Mouse (Mus musculus) gastrocnemius, adult 2 months (tissue): ENCODE results near the gene Spata32. TPM values are rescaled to one million over a fixed set of nuclear protein-coding genes. Genes with fewer than 3 reads are reported as not detected.

ENCODE experiments used
- DNase-seq: peaks from one replicate; pipeline ENCODE4 v3.0.0; 2022
- H3K27ac ChIP-seq: fragments of 200-600 bp; 2 replicates; pipeline ENCODE4 v1.8.1; 2022; ENCODE audit warnings: mild to moderate bottlenecking
- H3K4me3 ChIP-seq: fragments of 200-600 bp; 2 replicates; pipeline ENCODE4 v1.8.1; 2022; ENCODE audit warnings: mild to moderate bottlenecking, moderate library complexity
- CTCF ChIP-seq: fragments of 200-600 bp; IDR thresholded peaks from 2 replicates; pipeline ENCODE4 v1.8.1; 2022; ENCODE audit warnings: antibody characterized with exemption, mild to moderate bottlenecking, moderate library complexity
- intact Hi-C: fragments of 180-260 bp; cut with DNase I; formaldehyde crosslinking; loops from one replicate; pipeline ENCODE4 v1.15.1; 2025
- long read RNA-seq, 2 experiments: library from polyadenylated mRNA; stranded (forward); transcript quantifications; one replicate each; pipeline ENCODE4 v2.0.0; 2021
- total RNA-seq, 2 experiments: library from RNA; stranded (reverse); gene quantifications; 2 replicates each; pipeline ENCODE4 v1.2.3; 2021

Spata32 gene
- not detected for total RNA-seq
- long read RNA-seq, experiment 1: 0 reads
- long read RNA-seq, experiment 2: 0 reads

GRCm38 (mm10) chr11:103217790-103218516 lies at the start of gene Spata32:
Gene Spata32, minus strand, starts transcription at chr11:103218432.
- DNase-seq: peak; percentile 78
- H3K4me3 ChIP-seq: peak within 1 kb of the TSS; percentile 79
- peak within 1 kb of the TSS; percentile 38; the same call in 1 of the 2 replicates for H3K27ac ChIP-seq
- TF ChIP-seq CTCF: no peak
- intact Hi-C loops: no loop called here

DNA sequence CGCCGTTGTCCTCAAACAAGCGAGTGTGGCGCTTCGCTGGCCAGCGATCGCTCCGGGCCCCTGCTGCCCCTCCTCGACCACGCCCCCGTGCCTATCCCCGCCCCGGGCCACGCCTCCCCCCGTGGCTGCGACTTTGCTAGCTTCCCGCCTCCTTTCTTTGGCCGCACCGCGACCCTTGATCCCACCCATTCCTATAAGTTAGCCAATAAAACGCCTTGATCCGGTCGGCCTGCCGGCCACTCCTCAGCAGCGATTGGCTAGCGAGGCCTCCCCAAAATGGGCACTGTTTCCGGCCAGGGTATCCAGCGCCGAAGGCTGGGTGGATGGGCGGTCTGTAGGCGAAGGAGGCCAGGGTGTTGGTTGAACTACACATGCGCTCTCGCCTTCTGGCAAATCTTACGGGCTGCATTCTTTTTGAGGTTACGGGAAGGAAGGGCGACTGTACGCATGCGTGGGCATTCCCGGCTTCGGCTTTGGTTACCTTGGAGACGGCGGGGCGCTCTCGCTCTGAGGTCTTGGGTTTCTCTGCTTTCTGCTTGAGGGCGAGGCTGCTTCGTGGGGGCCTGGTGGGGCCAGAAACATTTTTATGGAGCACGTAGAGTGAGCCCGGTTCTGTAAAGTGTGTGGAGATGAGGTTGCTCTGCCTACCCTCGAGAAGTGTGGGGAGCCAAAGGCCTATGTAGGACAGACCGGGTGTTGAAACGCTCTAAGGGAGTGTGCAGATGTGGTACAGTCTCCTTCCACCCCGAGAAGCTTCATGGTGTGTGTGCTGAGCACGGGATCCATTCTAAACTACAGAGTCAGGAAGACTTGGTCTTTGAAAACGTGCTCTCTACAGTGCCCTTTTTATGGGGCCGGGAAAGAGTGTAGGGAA lies 49.4 kb upstream of the Spata32 start, which contains the start of gene Map3k14:
Map3k14 (minus strand) TSS at position 127 of the 874 bp plus-strand sequence.
- peak within 1 kb of the TSS; percentile 98 for H3K27ac ChIP-seq
- no peak for TF ChIP-seq CTCF
- DNase-seq: peak; percentile 100
- H3K4me3 ChIP-seq: peak within 1 kb of the TSS; percentile 78
- intact Hi-C loops: loop anchor here (2.0 to 5.0 kb wide), 2 partner anchors 21 to 35 kb away; no protein-coding TSS in a partner anchor

DNA sequence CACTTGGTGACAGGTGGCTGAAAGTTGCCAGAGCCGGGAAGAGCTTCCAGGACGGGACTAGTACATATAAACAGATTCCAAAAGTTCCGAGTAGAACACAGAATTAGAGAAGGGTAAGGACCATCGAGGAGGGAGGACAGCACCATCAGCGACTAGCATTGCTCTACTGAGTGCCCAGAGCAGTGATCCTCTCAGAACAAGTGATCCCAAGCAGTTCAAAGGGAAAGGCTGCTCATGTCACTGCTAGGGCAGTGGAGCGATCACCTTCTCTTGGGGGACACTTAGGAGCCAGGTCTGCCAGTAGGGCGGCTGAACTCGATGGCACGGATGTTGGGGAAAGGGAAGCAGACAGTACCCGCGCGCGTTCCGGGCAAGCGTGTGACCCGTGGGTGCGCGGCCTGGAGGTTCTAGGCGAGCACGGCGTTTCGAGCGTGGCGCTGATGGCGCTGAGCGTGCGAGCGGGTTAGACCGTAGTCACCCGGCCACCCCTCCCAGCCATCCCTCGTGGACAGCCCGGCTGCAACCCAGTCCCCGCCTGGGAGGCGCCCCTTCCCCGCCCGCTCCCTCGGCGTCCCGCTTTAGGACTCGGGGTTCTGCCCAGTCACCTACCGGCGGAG lies 48.6 kb upstream of the Spata32 start:
- intact Hi-C loops: loop anchor here (5.0 kb wide), 1 partner anchor 35 kb away; no protein-coding TSS in a partner anchor
- DNase-seq: no peak
- Histone ChIP-seq H3K4me3 (peak overlapping the region; percentile 78), H3K27ac (peak overlapping the region; percentile 98)
- TF ChIP-seq CTCF: no peak; the same call in 1 of the 2 replicates

DNA sequence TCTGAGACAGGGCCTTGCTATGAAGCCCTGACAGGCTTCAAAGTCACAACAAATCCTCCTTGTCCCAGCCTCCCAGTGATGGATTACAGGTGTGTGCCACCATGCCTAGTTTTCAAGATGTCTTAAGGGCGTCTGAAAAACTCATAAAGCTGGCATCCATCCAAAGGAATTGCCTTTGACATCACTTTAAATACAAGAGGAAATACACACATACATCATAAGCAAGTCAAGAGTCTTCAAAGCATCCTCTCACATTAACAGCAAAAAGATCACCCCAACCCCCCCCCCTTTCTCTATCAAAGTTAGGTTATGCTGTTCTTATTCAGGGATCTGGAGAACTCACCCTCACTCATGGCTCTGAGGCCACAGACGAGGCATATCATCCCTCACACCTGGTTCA lies 47.6 kb upstream of the Spata32 start:
- no peak for DNase-seq
- TF ChIP-seq CTCF: no peak
- Histone ChIP-seq H3K4me3 (peak overlapping the region; percentile 78), H3K27ac (peak overlapping the region; percentile 98; the same call in 1 of the 2 replicates)
- intact Hi-C loops: loop anchor here (5.0 kb wide), 1 partner anchor 34 kb away; no protein-coding TSS in a partner anchor

DNA sequence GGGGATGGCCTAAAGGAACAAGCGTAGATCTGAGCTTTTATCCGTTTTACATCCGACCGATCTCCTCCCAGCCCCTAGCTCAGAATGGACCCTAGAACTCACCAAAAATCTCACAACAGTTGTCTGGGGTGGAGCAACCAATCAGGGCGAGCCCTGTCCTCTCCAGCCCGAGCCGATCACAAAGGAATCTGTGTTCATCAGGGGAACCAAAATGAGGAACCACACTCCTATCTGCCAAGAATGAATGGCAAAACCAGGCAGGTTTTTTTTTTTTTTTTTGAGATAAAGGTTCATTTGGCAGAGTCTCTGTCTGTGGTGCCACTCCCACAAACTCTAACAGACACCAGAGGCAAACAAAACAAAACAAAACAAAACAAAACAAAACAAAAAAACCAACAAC lies 47.0 kb upstream of the Spata32 start:
- intact Hi-C loops: loop anchor here (5.0 kb wide), 1 partner anchor 33 kb away; no protein-coding TSS in a partner anchor
- no peak for DNase-seq
- no peak for TF ChIP-seq CTCF
- Histone ChIP-seq H3K27ac (peak overlapping the region; percentile 87), H3K4me3 (peak overlapping the region; percentile 78; the same call in 1 of the 2 replicates)

DNA sequence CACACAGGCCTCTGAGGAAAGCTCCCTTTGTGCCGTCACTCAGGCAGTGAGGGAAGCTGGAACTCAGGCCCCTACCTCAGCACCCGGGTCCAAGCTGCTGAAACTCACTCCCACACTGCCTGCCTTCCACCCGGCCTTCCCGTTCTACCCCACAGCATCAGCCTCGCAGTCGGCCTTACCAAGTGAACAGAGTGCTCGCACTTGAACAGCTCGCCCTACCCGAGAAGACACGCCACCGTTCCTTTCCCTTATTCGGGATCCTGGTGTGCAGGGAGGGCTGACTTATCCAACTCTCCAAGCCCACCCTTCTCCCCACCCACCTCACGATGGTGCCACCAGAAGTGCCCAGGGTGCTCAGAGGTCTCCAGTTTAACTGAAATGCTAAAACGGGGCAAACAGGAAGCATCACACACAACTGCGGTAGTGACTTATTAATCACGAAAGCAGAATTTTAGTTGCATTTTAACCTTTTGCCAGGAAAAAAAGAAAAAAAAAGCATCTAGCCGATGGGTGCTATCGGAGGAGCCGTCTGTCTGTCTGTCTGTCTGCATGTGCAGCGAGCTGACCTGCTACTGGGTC lies 46.3 kb upstream of the Spata32 start:
- Histone ChIP-seq H3K27ac (peak overlapping the region; percentile 87), H3K4me3 (peak overlapping the region; percentile 78)
- intact Hi-C loops: loop anchor here (5.0 kb wide), 1 partner anchor 32 kb away; no protein-coding TSS in a partner anchor
- no peak for TF ChIP-seq CTCF
- no peak for DNase-seq

DNA sequence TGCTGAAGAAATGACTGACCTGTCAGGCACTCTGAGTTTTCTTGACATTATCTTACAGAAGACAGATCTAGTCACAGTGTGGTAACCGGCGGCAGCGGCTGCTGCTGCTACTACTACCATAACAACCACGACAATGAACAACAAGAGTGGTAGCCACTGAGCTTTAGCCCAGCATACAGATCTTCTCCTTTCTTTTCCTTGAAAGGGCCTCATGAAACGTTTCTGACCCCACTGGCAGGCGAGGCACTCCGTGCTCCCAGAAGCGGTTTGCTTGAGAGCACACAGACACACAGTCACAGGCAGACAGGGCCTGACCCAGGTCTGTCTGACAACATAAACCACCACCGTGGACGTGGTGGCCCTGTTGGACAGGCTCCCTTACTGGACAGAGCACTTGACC lies 45.3 kb upstream of the Spata32 start:
- no peak for DNase-seq
- Histone ChIP-seq H3K4me3 (0 out of 2 replicates have a peak overlapping the region, but pooled peaks have one; percentile 3), H3K27ac (peak overlapping the region; percentile 87; the same call in 1 of the 2 replicates)
- intact Hi-C loops: loop anchor here (2.0 kb wide), 1 partner anchor 23 kb away; no protein-coding TSS in a partner anchor
- TF ChIP-seq CTCF: no peak

DNA sequence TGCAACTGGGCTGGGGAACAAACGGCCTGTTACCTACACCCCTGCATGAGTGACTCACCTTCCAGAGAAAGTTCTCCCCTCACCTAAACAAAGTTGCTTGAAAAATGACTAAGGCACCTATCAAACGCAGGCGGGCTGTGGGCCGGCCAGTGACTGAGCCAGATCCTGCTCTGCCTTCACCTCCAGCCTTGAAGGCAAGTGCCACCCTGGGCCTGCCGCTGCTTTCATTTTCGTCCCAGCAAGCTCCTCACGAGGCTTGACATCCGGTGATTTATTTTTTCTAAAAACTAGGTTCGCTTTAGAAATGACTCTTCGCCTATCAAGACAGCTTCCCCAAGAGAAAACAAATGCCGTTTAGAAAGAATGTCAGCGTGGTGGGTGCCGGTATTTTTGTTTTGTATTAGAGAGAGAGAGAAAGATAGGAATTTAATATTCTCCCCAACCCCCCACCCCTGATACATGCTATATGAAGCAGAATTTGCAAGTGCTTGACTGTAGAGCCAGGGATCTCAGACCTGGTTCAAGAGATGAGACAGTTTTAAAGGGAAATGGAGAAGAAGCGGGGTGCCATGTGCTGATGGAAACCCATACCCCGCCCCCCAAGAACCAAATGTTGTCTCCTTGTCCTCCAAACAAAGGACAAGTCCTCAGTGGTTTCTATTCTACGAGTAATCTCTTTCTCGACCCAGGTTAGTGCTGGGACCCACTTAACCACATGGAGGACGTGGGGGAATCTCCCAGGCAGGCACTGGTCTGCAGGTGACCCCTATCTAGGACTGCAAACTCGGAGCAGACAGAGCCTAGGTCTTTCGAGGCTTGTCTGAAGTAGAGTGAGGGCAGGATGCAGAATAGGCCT lies 44.4 kb upstream of the Spata32 start:
- no peak for TF ChIP-seq CTCF
- DNase-seq: peak; percentile 57
- Histone ChIP-seq H3K4me3 (peak overlapping the region; percentile 63), H3K27ac (peak overlapping the region; percentile 87)
- intact Hi-C loops: loop anchor here (2.0 kb wide), 1 partner anchor 22 kb away; no protein-coding TSS in a partner anchor

GRCm38 (mm10) chr11:103261671-103262411 lies 43.6 kb upstream of the Spata32 start:
- peak; percentile 83 for DNase-seq
- Histone ChIP-seq H3K4me3 (peak overlapping the region; percentile 63), H3K27ac (peak overlapping the region; percentile 87)
- intact Hi-C loops: loop anchor here (2.0 kb wide), 1 partner anchor 21 kb away; no protein-coding TSS in a partner anchor
- no peak for TF ChIP-seq CTCF
